Mouse (Mus musculus) spleen, postnatal 14 days (tissue): Measurements from ENCODE around the gene Scyl1.
"Not testable (repeated sequence)": the region's sequence is repeated elsewhere in the genome, so short reads cannot be mapped to it uniquely, and the experiment has no call there.

Source experiments
- DNase-seq, 2 experiments: peaks; one replicate each; pipeline ENCODE4 v3.0.0; 2021 to 2022; ENCODE audit warnings: low spot score in 2 of 2

Gene Scyl1

DNA sequence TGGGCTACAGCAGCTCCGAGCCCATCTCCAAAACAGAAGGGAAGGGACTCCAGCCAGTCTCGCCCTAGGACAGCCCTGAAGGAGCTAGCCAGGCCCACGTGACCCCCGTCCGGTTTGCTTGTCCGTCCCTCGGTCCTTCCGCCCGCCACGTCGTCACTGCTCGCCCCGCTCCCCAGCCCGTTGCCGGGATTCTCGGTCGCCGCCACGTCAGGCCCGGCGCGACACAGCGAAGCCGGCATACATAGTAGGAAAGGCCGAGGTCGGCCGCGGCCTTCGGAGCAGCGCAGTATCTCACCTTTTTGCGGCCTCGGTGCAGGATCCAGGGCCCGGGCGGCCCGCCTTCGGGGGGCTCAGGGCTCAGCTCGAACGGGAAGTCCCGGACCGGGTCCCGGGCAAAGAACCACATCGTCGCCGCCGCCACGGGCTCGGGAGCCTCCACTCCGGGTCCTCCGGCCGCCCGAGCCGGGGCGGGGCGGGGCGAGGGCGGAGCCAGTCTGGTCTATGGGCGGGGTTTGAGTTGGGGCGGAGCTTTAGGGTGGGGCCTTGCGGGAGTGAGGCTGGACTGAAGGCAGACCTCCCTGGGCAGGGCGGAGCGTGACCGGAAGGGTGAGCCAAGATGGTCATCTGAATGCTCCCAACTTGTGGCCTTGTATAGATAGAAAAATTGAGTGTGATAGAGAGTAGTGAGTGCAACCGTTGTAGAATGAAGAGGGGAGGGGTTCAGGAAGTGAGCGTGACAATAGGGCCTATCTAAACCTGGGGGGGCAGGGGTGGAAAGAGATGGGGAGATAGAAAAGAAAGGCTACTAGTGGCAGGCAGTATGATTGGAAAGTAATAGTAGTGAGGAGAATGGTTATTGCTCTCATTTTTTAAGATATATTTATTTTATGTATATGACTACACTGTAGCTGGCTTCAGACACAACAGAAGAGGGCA is at the start of gene Scyl1:
Scyl1 (minus strand) TSS at position 495 of the 936 bp plus-strand sequence.
- peak; percentile 95 for DNase-seq

DNA sequence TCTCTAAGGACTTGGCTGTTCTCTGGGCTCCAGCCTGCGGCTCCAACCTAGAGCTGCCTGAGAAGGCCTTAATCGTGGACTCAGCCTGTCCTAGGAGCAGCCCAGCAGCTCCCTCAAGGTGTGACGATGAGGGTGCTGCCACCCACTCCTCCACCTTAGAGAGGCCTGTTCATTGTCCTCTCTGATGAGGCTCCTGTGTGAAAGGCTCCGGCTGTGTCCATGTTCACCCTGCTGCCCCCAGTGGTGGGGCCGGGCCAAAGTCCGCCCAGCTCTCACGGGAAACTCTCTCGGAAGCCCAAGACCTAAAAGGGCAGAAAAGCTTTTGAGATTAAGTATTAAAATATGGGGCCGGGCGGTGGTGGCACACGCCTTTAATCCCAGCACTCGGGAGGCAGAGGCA is 48.3 kb upstream of the Scyl1 start:
- no peak for DNase-seq

DNA sequence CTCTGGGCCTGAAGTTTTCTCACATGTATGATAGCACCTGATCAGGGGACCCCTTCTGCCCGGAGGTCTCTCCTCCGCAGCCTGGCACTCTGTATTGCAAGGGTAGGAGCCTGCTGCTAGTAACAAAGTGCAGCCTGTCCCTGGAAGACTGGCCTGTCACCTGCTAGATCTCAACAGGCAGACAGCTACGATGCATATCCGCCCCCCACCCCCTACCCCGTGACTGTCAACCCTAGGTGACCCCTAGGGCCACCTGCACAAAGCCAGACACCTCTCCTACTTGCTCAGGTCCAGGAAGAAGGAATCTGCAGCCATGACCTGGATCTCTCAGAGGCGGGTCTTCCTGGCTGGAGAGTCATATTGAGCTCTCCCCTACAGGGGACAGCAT is 47.4 kb upstream of the Scyl1 start:
- no peak for DNase-seq

DNA sequence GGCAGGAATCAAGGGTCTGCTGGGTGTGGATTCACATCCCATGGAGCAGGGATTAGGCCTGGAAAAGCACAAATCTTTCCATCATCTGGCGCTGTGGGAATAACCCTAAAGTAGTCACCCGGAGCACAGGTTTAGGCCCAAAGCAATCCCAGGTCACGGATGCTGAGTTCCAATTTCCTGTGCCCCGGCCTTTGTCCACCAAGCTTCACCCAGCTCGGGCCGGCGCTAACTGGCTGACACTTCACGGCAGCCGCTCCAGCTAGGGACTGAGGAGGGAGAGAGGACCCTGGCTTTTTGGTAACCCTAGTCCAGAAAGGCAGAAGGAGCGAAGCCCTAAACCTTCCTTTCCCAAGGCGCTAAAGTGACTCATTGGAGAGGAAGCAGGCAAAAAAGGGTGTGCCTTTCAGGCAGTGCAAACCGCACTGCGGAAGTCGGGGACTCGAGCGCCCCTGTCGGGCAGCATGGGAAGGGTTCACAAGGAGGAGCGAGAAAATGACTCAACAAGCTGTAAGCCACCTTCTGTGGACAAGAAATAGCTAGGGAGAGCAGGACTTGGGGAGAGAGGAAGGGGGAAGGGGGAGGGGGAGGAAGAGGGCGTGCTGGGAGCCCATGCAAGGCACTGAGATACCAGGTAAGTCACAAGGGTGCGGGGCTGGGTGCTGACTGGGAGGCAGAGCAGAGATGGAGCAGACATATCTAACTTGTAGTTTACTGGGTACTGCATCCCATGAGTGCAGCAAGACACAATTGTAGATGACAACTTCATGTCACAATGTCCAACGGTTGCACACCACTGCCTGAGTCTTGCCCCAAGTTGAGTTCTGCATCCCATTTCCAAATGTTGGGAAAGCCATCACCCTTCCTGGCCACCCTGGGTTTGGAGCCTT is 46.7 kb upstream of the Scyl1 start:
- DNase-seq: peak; percentile 81 to 87

DNA sequence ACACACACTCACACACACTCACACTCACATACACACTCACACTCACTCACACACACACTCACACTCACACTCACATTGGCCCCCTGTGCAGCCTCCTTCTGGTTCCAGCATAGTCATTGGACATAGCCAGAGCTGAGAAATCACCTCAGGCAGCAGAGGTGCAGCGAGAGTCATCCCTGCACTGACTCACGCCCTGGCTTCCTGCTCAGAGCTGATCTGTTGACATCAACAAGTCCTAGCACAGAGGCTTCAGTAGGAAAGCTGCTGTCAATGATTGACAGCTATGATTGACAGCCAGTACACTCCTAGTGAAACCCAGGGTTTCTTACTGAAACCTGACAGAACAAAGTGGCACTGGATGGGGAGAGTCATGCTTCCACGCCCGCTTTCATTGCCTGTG is 44.7 kb upstream of the Scyl1 start:
- DNase-seq: no peak

DNA sequence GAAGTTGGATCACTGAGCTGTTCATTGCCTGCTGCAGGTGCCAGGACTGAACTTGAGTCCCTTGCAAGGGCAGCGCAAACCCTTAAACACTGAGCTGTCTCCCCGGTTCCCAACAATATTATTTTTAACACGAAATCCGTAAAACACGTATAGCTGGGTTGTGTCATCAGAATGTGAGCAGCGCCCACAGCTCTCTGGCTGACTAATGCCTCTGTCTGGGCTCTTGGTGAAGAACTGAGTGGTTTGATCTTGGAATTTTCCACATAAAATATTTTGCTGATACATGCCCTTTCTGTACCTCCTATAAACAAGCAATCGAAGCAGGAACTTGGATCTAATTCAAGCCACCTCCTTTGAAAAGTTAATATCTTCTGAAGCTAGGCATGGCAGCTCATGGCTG is 43.8 kb upstream of the Scyl1 start:
- no peak for DNase-seq

DNA sequence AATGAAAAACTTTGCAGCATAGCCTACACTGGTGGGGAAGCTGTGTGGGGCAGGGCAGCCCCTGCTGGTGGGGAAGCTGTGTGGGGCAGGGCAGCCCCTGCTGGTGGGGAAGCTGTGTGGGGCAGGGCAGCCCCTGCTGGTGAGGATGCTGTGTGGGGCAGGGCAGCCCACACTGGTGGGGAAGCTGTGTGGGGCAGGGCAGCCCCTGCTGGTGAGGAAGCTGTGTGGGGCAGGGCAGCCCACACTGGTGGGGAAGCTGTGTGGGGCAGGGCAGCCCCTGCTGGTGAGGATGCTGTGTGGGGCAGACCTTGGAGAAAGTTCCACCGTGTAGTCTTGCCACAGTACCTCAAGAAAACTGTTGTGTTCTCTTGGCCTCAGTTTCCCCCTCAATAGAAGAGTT is 42.8 kb upstream of the Scyl1 start:
- not testable (repeated sequence) for DNase-seq

DNA sequence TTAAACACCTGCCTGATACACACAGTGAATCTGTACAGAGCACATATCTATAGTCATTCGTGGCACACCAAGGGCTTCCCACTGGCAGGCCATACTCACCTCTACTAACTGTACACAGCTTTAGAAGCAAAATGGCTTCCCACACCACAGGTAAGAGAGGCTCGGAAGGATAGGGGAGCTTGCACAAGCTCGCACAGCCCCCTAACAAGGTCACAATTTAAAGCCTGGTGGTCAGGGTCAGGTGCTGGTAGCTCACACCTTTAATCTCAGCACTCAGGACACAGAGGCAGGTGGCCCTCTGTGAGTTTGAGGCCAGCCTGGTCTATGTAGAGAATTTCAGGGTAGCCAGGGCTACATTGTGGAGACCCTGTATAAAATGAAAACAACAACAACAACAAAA is 42.3 kb upstream of the Scyl1 start:
- DNase-seq: no peak

DNA sequence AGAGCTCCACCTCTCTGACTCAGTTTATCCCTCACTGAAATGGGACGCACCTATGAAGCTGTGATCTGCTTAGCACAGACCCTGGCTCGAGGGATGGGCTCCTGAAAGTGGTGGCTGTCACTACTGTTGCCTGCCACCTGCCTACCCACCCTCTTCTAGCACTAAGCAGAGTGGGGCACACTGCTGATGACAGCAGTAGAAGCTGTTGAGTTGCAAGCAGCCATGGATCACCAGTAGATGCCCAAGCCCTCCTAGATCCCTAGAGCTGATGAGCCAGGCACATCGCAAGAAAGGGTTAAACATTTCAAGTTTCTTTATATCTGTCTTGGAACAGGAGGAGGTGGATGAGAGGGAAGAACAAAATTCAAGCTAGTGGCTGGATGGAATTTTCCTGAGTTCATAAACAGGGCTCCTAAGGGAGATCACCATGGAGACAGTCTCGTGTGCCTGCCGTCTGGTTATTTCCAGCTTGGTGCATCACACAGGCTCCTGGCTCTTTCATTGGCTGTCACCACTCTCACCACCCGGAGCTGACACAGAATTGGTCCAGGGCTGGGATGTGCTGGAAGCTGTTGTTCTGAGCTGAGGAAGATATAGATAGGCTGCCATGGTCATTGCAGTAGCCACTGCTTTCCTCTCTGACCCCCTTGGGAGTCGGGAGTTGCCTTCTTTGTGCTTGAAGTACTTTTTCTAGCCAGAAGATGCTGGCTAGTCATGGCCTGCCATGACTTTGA is 40.7 kb upstream of the Scyl1 start:
- no peak for DNase-seq

DNA sequence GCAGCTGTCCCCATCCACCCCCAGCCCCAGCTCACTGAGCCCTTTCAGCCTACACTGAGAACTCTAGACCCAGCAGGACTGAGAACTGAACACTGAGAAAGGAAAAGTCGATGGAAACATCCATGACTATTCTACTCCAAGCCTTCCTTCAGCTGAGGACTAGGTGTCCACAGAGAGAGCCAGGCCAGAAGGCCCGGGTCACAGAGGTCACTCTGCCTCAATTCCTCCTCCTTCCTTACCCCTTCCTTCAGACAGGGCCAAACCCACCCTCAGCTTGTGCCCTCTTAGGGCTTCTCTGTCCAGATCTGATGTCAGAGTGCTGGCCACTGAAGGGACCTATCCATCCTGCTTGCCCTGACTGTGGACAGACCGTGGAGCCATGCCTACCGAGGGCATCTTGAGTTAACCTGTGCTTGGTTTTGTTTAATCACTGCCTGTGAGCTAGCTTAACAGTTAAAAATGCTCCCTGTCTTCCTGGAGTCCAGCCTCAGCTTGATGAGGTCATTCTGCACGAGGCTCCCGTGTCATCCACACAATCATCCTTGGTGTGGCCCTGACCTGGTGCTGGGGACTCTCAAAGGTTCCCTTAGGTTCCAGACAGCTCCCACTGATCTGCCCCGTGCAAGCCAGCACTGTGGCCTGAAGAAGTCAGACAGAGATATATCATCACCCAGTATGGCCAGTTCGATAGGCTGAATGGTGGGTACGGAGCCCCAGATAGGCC is 39.8 kb upstream of the Scyl1 start:
- no peak for DNase-seq

DNA sequence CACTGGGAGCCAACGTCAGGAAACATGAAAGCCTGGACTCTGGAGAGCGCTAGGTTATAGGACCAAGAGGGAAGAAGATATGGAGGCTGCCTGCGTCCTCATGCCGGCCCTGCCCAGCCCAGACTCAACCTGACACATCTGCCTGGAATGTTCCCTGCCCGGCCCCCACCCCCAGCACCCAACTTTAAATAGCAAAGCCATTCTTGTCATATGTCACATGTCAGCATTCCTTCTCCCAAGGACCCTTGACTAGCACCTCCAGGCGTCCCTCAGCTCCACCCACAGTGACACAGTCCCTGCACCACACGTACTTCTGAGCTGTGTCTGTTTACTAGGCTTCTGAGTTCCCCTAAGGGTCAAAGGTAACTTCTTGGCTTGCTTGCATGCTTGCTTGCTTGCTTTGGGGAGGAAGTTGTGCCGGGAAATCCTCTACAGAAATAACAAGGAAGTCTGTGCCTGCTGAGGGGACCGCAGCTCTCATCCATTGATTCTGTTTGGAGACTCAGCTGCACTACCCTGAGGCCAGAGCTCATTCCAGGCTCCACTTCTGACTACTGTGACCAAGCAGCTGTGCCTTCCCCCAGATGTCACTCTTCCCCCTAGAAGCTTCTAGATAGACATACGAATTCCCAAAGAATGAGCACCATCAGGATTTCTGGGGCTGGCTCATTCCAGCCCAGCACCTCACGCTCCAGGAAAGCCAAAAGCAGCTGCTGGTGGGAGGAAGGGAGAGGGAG is 39.1 kb upstream of the Scyl1 start:
- no peak for DNase-seq

DNA sequence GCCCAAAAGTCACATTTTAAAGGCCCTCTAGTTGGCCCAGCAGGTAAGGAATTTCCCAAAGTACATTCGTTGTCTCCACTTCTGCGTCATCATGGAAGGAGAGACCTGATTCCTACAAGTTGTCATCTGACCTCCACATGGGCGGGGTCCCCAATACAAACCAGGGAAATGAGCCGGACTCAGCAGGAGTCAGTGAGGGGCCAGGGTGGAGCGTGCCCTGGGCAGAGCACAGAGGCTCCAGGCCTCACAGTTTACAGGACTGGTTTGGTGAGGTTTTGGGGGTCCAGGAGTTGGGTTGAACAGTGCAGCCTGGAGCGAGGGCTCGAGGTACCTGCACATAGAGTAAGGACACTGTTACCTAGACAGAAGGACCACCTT is 38.5 kb upstream of the Scyl1 start:
- no peak for DNase-seq

DNA sequence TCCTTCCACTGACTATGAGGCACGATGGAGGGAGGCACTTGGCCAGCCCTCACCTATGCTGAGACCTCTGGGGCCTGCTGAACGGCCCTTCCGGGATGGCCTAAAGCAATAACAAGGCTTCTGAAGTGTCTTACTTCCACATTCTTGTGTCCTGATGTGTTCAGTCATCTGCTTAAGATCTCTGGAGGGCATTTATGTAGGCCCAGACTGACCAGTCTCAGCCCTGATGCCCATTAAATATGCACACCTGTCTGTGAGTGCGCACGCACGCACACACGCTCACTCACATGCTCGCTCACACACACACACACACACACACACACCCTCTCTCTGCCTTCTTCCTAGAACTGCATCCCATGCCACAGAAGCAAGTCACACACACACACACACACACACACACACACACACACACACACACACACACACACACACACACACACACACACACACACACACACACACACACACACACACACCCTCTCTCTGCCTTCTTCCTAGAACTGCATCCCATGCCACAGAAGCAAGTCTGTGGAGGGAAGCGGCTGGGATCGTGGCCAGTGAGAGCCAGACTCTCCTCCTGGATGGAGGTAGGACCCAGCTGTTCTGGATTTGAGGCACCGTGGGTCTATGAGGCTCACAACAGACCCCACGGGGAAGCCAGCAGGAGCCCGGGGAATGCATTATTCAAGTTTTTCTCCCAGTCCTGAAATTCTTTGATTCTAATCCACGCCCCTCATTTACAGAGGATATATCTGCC is 37.9 kb upstream of the Scyl1 start:
- DNase-seq: no peak

DNA sequence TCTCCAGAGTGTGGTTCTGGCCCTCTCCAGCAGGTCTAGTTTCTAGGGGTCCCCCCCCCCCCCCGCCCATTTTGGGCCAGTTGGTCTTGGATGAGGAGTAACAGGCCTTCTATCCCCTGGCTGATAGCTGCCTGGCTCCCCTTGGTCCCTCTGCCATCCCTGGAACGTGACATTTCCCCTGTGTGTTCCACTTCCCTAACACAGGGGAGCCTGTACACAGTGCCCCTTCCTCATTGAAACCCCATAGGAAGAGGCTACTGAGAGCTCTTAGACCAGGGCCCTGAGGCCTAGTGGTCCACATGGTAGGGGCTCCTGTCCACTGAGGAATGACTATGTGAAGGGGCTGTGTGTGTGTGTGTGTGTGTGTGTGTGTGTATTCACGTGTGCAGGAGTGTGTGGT is 36.5 kb upstream of the Scyl1 start:
- no peak for DNase-seq

DNA sequence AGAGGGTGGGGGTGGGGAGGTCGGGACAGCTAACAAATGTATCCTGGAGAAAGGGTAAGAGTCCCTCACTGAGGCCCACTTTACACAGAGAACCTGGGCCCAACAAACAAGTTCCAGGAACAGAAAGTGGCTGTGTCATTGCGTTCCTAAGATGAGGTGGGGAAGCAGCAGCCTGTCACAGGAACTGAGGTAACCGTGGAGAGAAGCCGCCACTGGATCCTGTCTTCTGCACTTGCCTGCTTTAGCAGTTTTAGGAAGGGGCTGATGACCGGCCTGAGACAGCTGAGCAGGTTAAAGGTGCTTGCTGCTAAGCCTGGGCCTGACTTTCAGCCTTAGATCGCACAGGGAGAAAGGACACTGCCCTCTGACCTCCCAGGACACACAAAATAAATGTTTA is 35.6 kb upstream of the Scyl1 start:
- DNase-seq: no peak

DNA sequence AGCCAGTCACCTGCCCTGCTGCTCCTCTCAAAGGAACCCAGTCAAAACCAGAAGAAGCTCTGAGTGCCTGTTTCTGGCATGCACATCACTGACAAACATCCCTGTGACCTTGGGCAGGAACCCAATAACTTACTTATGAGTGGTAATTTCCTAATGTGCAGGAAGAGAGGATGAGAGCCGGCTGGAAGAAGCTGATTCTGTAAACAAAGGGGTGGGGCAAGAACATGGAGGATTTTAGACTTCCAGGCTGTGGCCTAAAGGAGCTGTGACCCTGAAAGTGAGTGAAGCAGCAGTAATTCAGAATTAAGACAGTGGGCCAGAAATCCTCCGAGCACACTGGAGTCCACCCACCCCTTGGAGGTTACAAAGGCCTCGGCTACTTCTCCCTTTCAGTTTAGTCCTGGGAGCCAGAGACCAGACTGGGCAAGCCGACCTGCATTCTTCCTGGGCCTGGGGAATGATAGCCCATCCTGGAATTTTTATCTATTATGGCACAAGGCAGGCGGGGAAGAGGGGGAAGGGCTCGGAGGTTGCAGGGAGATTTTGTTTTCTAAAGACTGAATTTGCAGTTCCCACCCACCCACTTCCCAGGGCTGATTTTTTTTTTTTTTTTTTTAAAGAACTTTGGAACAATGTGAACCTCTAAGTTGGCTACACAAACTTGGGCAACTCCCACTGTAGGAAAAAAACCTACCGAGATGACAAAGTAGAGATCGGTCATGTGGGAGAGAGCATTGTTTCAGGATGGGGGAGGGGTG is 35.0 kb upstream of the Scyl1 start:
- no peak for DNase-seq

DNA sequence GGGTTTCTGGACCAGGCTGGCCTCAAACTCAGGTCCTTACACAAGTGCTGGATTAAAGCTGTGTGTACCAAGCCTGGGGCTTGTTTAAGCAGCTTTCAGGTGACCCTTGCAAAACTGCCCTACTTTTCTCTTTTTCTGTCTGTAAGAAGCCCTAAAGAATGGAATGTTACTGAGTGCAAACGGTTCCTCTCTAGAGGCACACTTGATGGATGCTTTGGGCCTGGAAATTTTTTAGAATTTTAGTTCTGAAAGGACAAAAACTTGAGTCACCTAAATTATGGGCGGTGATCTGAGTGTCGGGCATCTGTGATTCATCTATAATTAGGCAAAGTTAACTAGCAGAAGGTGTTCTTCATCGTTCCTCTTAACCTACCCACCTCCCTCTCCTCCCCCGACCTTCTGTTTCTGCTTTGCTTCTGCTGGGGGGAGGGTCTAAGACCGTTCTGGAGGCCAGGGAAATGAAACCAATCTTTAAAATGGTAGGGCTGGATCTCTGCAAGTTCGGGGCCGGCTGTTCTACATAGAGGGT is 33.2 kb upstream of the Scyl1 start:
- no peak for DNase-seq

DNA sequence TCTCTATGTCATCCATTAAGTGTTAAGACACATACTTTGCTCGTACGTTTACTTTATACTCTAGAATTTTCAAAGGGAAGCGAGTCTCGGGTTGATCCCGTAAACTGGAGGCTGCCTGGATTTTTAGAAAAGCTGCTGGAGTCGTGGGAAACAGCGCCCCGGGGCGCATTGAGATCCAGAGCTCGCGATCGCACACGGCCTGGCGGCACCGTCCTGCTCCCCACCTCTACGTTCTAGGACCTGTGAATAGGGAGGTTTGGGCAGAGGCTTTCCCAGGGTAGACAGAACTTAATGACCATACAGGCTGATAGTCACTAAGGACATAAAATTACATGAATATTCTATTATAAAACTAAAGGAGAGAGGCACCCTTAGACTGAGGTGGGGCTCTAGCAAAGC is 32.7 kb upstream of the Scyl1 start:
- DNase-seq: no peak
